Mouse (Mus musculus) limb, embryonic 12.5 days (tissue): ENCODE data around the gene Srd5a1. TPM values are rescaled to one million over a fixed set of nuclear protein-coding genes. Genes with fewer than 3 reads are reported as not detected.
A peak's percentile ranks its signal among the peaks of the same experiment; 100 is the strongest.

Experiments used
- ATAC-seq: fragments of 200-750 bp; cut with Nextera tagmentation; 2 replicates; pipeline ENCODE4 v1.8.0; 2017; ENCODE audit warnings: low read depth, moderate TSS enrichment; ENCODE audit not compliant: insufficient number of reproducible peaks, insufficient read depth, low FRiP score, low TSS enrichment
- H3K27ac ChIP-seq: fragments of 300-500 bp; sonication (generic); 2 replicates; pipeline ENCODE4 v1.5.1; 2016; ENCODE audit warnings: mild to moderate bottlenecking, moderate library complexity
- H3K27me3 ChIP-seq: fragments of 300-500 bp; sonication (generic); 2 replicates; pipeline ENCODE4 v1.6.1; 2016; ENCODE audit warnings: mild to moderate bottlenecking, moderate library complexity
- H3K36me3 ChIP-seq: fragments of 300-500 bp; sonication (generic); 2 replicates; pipeline ENCODE4 v1.6.1; 2016; ENCODE audit warnings: mild to moderate bottlenecking, moderate library complexity
- H3K4me1 ChIP-seq: fragments of 300-500 bp; sonication (generic); replicated peaks from 2 replicates; pipeline ENCODE4 v1.6.1; 2016
- H3K4me2 ChIP-seq: fragments of 300-500 bp; sonication (generic); 2 replicates; pipeline ENCODE4 v1.6.1; 2016; ENCODE audit warnings: mild to moderate bottlenecking, moderate library complexity
- H3K4me3 ChIP-seq: fragments of 300-500 bp; sonication (generic); replicated peaks from 2 replicates; pipeline ENCODE4 v1.5.1; 2016; ENCODE audit warnings: mild to moderate bottlenecking
- H3K9ac ChIP-seq: fragments of 300-500 bp; sonication (generic); replicated peaks from 2 replicates; pipeline ENCODE4 v1.6.1; 2016; ENCODE audit warnings: mild to moderate bottlenecking, moderate library complexity
- H3K9me3 ChIP-seq: fragments of 300-500 bp; sonication (generic); 2 replicates; pipeline ENCODE4 v1.6.1; 2016; ENCODE audit warnings: mild to moderate bottlenecking, moderate library complexity
- WGBS: fragments of 180-500 bp; shearing (Covaris S2); methylation state at CpG from one replicate; pipeline ENCODE4 v1.1.7; 2016; 5-methylcytosine and 5-hydroxymethylcytosine counted together
- polyA plus RNA-seq: library from polyadenylated mRNA; unstranded; fragments of >200 nt; fragmentation: Nextera tagmentation; extraction: Ambion mirVana; gene quantifications from 2 replicates; pipeline ENCODE4 v1.2.1, GENCODE M21; 2016

Srd5a1 gene
- polyA plus RNA-seq, 1 experiment from 2014 or later, result 27.9 TPM

- Histone ChIP-seq H3K9me3 (no peaks in the 10 kb centered on the region), H3K4me3 (no peak overlapping the region), H3K27ac (no peak overlapping the region), H3K4me2 (no peak overlapping the region), H3K4me1 (no peaks in the 10 kb centered on the region), H3K36me3 (no peaks in the 10 kb centered on the region), H3K27me3 (no peaks in the 10 kb centered on the region), H3K9ac (no peak overlapping the region)
- no peak for ATAC-seq
- WGBS, result 25% methylated on average over 8 of the region's 8 CpGs
These were observed 56.2 kb downstream of the Srd5a1 start for GRCm38 (mm10) chr13:69555045-69555444.

- no peak overlapping the region for H3K27ac ChIP-seq
- no peaks in the 10 kb centered on the region for H3K36me3 ChIP-seq
- ATAC-seq, result no peak
- 80% methylated on average over 9 of the region's 9 CpGs for WGBS
- no peaks in the 10 kb centered on the region for H3K4me1 ChIP-seq
- no peak overlapping the region for H3K9ac ChIP-seq
- no peak overlapping the region for H3K4me2 ChIP-seq
- no peaks in the 10 kb centered on the region for H3K9me3 ChIP-seq
- no peaks in the 10 kb centered on the region for H3K27me3 ChIP-seq
- H3K4me3 ChIP-seq, result no peak overlapping the region
These were observed 57.0 kb downstream of the Srd5a1 start for GRCm38 (mm10) chr13:69554255-69554654.

- no peak overlapping the region for H3K9ac ChIP-seq
- no peak for ATAC-seq
These were observed 58.2 kb downstream of the Srd5a1 start for GRCm38 (mm10) chr13:69553024-69553423.

GRCm38 (mm10) chr13:69550831-69551230, 60.4 kb downstream of the Srd5a1 start:
- Histone ChIP-seq H3K36me3 (no peaks in the 10 kb centered on the region), H3K9me3 (no peaks in the 10 kb centered on the region), H3K9ac (no peak overlapping the region), H3K4me3 (no peak overlapping the region), H3K4me1 (no peaks in the 10 kb centered on the region), H3K4me2 (no peak overlapping the region), H3K27me3 (no peaks in the 10 kb centered on the region), H3K27ac (no peak overlapping the region)
- WGBS, result 86% methylated on average over 2 of the region's 2 CpGs
- no peak for ATAC-seq

More at GRCm38 (mm10) chr13:69553024-69553423, 58.2 kb downstream of the Srd5a1 start:
- no peak overlapping the region for H3K4me2 ChIP-seq
- no peaks in the 10 kb centered on the region for H3K9me3 ChIP-seq
- H3K4me3 ChIP-seq, result no peak overlapping the region
- no peaks in the 10 kb centered on the region for H3K27me3 ChIP-seq
- no peak overlapping the region for H3K27ac ChIP-seq
- no peaks in the 10 kb centered on the region for H3K36me3 ChIP-seq
- no peaks in the 10 kb centered on the region for H3K4me1 ChIP-seq
- 21% methylated on average over 5 of the region's 5 CpGs for WGBS

DNA sequence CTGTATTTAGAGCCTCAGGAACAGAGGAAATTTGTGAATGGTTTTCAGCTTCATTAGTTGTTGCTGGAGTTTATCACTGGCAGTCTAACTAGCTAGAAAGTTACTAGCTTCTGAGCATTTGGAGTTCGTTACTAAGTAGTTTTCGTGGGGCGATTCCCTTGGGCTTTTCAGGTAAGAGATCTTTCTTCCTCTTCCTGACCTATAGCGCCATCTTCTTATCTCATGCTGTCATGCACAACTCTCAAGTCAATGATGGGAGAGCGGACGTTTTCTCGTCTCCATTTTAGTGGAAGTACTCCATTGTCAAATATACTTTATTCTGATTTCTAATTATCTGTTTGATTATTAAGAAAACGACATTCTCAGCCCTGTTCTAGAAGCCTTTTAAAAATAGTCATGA, 61.3 kb downstream of the Srd5a1 start:
- Histone ChIP-seq H3K36me3 (no peaks in the 10 kb centered on the region), H3K4me3 (no peak overlapping the region), H3K27me3 (peaks cover under 1% of the 10 kb centered on the region; the same call in 1 of the 2 replicates), H3K4me2 (no peak overlapping the region), H3K9ac (no peak overlapping the region), H3K9me3 (no peaks in the 10 kb centered on the region), H3K4me1 (no peaks in the 10 kb centered on the region), H3K27ac (no peak overlapping the region)
- 42% methylated on average over 8 of the region's 8 CpGs for WGBS
- no peak for ATAC-seq

- Histone ChIP-seq H3K27ac (no peak overlapping the region), H3K27me3 (peaks cover 9% of the 10 kb centered on the region), H3K4me1 (peaks cover 11% of the 10 kb centered on the region), H3K9ac (no peak overlapping the region), H3K36me3 (no peaks in the 10 kb centered on the region), H3K9me3 (no peaks in the 10 kb centered on the region), H3K4me3 (no peak overlapping the region), H3K4me2 (no peak overlapping the region)
- WGBS, result 70% methylated on average over 16 of the region's 16 CpGs
- no peak for ATAC-seq
These were observed 63.6 kb downstream of the Srd5a1 start for GRCm38 (mm10) chr13:69547488-69548180.

DNA sequence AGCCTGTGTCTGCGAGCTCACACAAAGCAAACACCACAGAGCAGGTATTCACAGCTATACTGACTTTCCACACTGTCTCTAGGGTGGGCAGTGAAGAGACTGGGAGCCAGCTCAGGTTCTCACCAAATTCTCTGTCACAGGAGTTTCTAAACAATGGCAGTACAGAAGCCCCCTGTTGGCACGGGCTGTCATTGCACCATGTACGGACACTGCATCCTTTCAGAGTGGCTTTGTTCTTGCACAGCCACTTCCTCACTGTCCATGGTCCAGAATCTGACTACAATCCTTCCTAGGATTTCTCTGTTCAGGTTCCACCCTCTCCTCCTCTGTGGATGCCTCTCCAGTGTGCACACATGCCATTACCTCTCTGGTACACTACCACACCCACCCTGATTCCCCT, 66.2 kb downstream of the Srd5a1 start:
- H3K4me2 ChIP-seq, result no peak overlapping the region
- H3K36me3 ChIP-seq, result no peaks in the 10 kb centered on the region
- H3K27me3 ChIP-seq, result peaks cover 9% of the 10 kb centered on the region
- H3K4me1 ChIP-seq, result peaks cover 14% of the 10 kb centered on the region
- no peak overlapping the region for H3K9ac ChIP-seq
- H3K4me3 ChIP-seq, result no peak overlapping the region
- H3K9me3 ChIP-seq, result no peaks in the 10 kb centered on the region
- no peak for ATAC-seq
- WGBS, result 34% methylated on average over 3 of the region's 3 CpGs
- H3K27ac ChIP-seq, result no peak overlapping the region

DNA sequence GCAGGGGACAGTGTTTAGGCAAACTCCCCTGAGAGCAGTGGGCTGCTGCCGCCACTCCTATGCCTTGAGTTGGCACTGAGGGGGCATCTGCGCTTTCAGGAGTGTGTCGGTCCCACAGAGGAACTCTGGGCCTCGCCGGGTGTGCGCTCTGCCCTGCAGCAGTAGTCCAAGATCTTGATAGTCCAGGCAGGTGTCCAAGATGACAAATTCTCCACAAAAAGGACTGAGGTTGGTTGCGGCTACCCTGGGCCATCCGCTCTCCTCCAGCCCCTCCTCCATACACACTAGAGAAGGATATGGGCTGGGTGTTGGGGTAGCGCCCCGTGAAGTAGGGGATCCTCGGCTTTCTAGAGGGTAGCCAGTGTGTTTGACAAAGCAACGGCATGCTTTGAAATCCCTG, 67.6 kb downstream of the Srd5a1 start:
- H3K9me3 ChIP-seq, result no peaks in the 10 kb centered on the region
- H3K4me1 ChIP-seq, result peaks cover 27% of the 10 kb centered on the region
- peak overlapping the region; percentile 39 for H3K4me2 ChIP-seq
- peak overlapping the region; percentile 17; the same call in 1 of the 2 replicates for H3K4me3 ChIP-seq
- WGBS, result 51% methylated on average over 12 of the region's 12 CpGs
- no peak overlapping the region for H3K9ac ChIP-seq
- H3K27ac ChIP-seq, result no peak overlapping the region
- H3K27me3 ChIP-seq, result peaks cover 9% of the 10 kb centered on the region
- H3K36me3 ChIP-seq, result no peaks in the 10 kb centered on the region
- no peak for ATAC-seq

DNA sequence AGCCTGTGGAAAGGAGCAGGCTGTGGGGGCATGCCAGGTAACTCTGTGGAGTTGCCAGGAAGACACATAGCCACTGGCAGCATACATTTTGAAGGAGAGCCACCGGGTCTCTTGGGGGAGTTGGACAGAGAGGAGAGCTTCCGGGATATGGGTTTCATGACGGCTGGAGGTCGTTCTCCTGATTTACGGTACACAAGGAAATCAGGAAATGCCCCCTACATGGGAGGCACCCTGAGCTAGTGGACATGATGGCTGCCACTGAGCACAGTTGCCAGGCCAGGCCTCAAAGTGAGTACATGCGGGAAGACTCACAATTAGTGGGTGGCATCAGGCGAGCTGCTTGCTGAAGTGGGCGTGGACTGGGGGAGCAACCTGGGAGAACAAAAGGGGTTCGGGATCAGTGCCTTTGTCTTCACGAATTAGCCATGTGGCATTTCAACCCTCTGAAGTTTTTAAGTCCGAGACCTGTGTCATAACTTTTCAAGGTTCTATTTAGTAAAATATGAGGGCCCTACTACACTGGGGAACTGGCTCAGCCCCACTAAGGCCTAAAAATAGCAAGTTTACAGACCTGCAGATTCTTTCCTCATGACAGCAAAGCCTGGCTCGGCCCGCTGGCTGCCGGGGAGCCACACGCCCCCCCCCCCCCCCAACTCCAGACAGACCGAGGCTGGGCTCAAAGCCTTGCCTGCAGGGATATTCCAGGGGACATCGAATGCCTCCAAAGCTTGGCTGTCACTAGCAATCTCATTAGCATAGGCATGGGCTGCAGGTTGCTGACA, 68.5 kb downstream of the Srd5a1 start:
- Histone ChIP-seq H3K4me1 (peaks cover 34% of the 10 kb centered on the region), H3K27ac (no peak overlapping the region), H3K36me3 (no peaks in the 10 kb centered on the region), H3K9ac (no peak overlapping the region), H3K27me3 (peaks cover 9% of the 10 kb centered on the region), H3K4me2 (no peak overlapping the region), H3K9me3 (no peaks in the 10 kb centered on the region), H3K4me3 (no peak overlapping the region)
- ATAC-seq, result no peak
- WGBS, result 44% methylated on average over 17 of the region's 17 CpGs

GRCm38 (mm10) chr13:69541776-69542175, 69.5 kb downstream of the Srd5a1 start:
- 76% methylated on average over 10 of the region's 10 CpGs for WGBS
- no peak overlapping the region for H3K27ac ChIP-seq
- H3K9me3 ChIP-seq, result no peaks in the 10 kb centered on the region
- no peaks in the 10 kb centered on the region for H3K36me3 ChIP-seq
- no peak for ATAC-seq
- no peak overlapping the region for H3K4me3 ChIP-seq
- peaks cover 9% of the 10 kb centered on the region for H3K27me3 ChIP-seq
- peaks cover 34% of the 10 kb centered on the region for H3K4me1 ChIP-seq
- H3K4me2 ChIP-seq, result no peak overlapping the region
- H3K9ac ChIP-seq, result no peak overlapping the region

GRCm38 (mm10) chr13:69541209-69541608, 70.0 kb downstream of the Srd5a1 start:
- Histone ChIP-seq H3K9ac (no peak overlapping the region), H3K4me2 (no peak overlapping the region), H3K27me3 (peaks cover 9% of the 10 kb centered on the region), H3K4me1 (peaks cover 37% of the 10 kb centered on the region), H3K27ac (no peak overlapping the region), H3K9me3 (no peaks in the 10 kb centered on the region), H3K4me3 (no peak overlapping the region), H3K36me3 (no peaks in the 10 kb centered on the region)
- ATAC-seq, result no peak
- 81% methylated on average over 6 of the region's 6 CpGs for WGBS
